Mouse (Mus musculus): ENCODE measurements at regions not wholly inside any gene's neighbourhood (a gene's known extent, or its start where the extent isn't known, plus 50 kb on each side); places are given as distances from the start of the nearest gene placed in this dataset.

GRCm38 (mm10) chr8:116452806-116453205 lies 52.0 kb upstream of the Dynlrb2 start:
- Histone ChIP-seq H3K36me3 (ENCODE audit: control insufficient read depth, insufficient read depth, low read length) (no peaks in the 10 kb centered on the region), H3K4me2 (ENCODE audit: low read length) (no peak overlapping the region), H3K27ac (ENCODE audit: low read depth) (no peak overlapping the region), H3K4me1 (replicated peaks; ENCODE audit: control insufficient read depth, insufficient read depth, low read length) (no peaks in the 10 kb centered on the region), H3K27me3 (replicated peaks; ENCODE audit: control insufficient read depth, insufficient read depth, low read length) (no peaks in the 10 kb centered on the region), H3K4me3 (ENCODE audit: low read depth, low read length) (no peak overlapping the region), H3K9ac (ENCODE audit: low read length) (no peak overlapping the region), H3K9me3 (ENCODE audit: control insufficient read depth, low read length) (no peaks in the 10 kb centered on the region)
- WGBS = 74% methylated on average over 3 of the region's 3 CpGs
- ATAC-seq (replicated peaks; ENCODE audit: low FRiP score, low TSS enrichment, low read depth) (no peak), DNase-seq (ENCODE audit: low spot score) (no peak)

- ATAC-seq (replicated peaks; ENCODE audit: low FRiP score, low TSS enrichment, low read depth) = no peak
- 82% methylated on average over 3 of the region's 3 CpGs for WGBS
- no peak overlapping the region for H3K9ac ChIP-seq (ENCODE audit: low read length)
- no peaks in the 10 kb centered on the region for H3K36me3 ChIP-seq (ENCODE audit: control insufficient read depth, insufficient read depth, low read length)
- H3K27ac ChIP-seq (ENCODE audit: low read depth) = no peak overlapping the region
- no peaks in the 10 kb centered on the region for H3K4me1 ChIP-seq (replicated peaks; ENCODE audit: control insufficient read depth, insufficient read depth, low read length)
- DNase-seq (ENCODE audit: low spot score) = no peak
- H3K4me2 ChIP-seq (ENCODE audit: low read length) = no peak overlapping the region
- no peaks in the 10 kb centered on the region for H3K27me3 ChIP-seq (replicated peaks; ENCODE audit: control insufficient read depth, insufficient read depth, low read length)
- no peak overlapping the region for H3K4me3 ChIP-seq (ENCODE audit: low read depth, low read length)
- H3K9me3 ChIP-seq (ENCODE audit: control insufficient read depth, low read length) = no peaks in the 10 kb centered on the region
These were observed 53.4 kb upstream of the Dynlrb2 start for GRCm38 (mm10) chr8:116451397-116451796.

GRCm38 (mm10) chr8:116447452-116447851 lies 57.3 kb upstream of the Dynlrb2 start:
- WGBS = 64% methylated on average over 2 of the region's 2 CpGs
- peaks cover 3% of the 10 kb centered on the region; the same call in 1 of the 2 replicates for H3K9me3 ChIP-seq (ENCODE audit: control insufficient read depth, low read length)

GRCm38 (mm10) chr8:116442827-116443226 lies 61.9 kb upstream of the Dynlrb2 start:
- DNase-seq (ENCODE audit: low spot score) (no peak), ATAC-seq (replicated peaks; ENCODE audit: low FRiP score, low TSS enrichment, low read depth) (no peak)
- 42% methylated on average over 2 of the region's 2 CpGs for WGBS
- H3K4me1 ChIP-seq (replicated peaks; ENCODE audit: control insufficient read depth, insufficient read depth, low read length) = no peaks in the 10 kb centered on the region
- H3K4me3 ChIP-seq (ENCODE audit: low read depth, low read length) = no peak overlapping the region
- peaks cover 3% of the 10 kb centered on the region; the same call in 1 of the 2 replicates for H3K9me3 ChIP-seq (ENCODE audit: control insufficient read depth, low read length)
- no peaks in the 10 kb centered on the region for H3K27me3 ChIP-seq (replicated peaks; ENCODE audit: control insufficient read depth, insufficient read depth, low read length)
- no peak overlapping the region for H3K9ac ChIP-seq (ENCODE audit: low read length)
- H3K4me2 ChIP-seq (ENCODE audit: low read length) = no peak overlapping the region
- H3K36me3 ChIP-seq (ENCODE audit: control insufficient read depth, insufficient read depth, low read length) = no peaks in the 10 kb centered on the region
- no peak overlapping the region for H3K27ac ChIP-seq (ENCODE audit: low read depth)

More at GRCm38 (mm10) chr8:116447452-116447851, 57.3 kb upstream of the Dynlrb2 start:
- H3K9ac ChIP-seq (ENCODE audit: low read length) = no peak overlapping the region
- DNase-seq (ENCODE audit: low spot score) = no peak
- H3K27ac ChIP-seq (ENCODE audit: low read depth) = no peak overlapping the region
- H3K4me3 ChIP-seq (ENCODE audit: low read depth, low read length) = no peak overlapping the region
- H3K27me3 ChIP-seq (replicated peaks; ENCODE audit: control insufficient read depth, insufficient read depth, low read length) = no peaks in the 10 kb centered on the region
- no peaks in the 10 kb centered on the region for H3K36me3 ChIP-seq (ENCODE audit: control insufficient read depth, insufficient read depth, low read length)
- no peak for ATAC-seq (replicated peaks; ENCODE audit: low FRiP score, low TSS enrichment, low read depth)
- H3K4me1 ChIP-seq (replicated peaks; ENCODE audit: control insufficient read depth, insufficient read depth, low read length) = no peaks in the 10 kb centered on the region
- no peak overlapping the region for H3K4me2 ChIP-seq (ENCODE audit: low read length)

- DNase-seq (ENCODE audit: low spot score) (peak; percentile 91), ATAC-seq (replicated peaks; ENCODE audit: low FRiP score, low TSS enrichment, low read depth) (no peak)
These were observed 65.9 kb upstream of the Dynlrb2 start for GRCm38 (mm10) chr8:116438895-116439294.

GRCm38 (mm10) chr8:116435268-116435980 lies 69.3 kb upstream of the Dynlrb2 start:
- WGBS = 31% methylated on average over 15 of the region's 15 CpGs
- H3K36me3 ChIP-seq (ENCODE audit: control insufficient read depth, insufficient read depth, low read length) = no peaks in the 10 kb centered on the region
- no peak overlapping the region for H3K4me3 ChIP-seq (ENCODE audit: low read depth, low read length)
- H3K27ac ChIP-seq (ENCODE audit: low read depth) = no peak overlapping the region
- ATAC-seq (replicated peaks; ENCODE audit: low FRiP score, low TSS enrichment, low read depth) (no peak), DNase-seq (ENCODE audit: low spot score) (no peak)
- no peak overlapping the region for H3K9ac ChIP-seq (ENCODE audit: low read length)
- H3K9me3 ChIP-seq (ENCODE audit: control insufficient read depth, low read length) = no peaks in the 10 kb centered on the region
- no peaks in the 10 kb centered on the region for H3K27me3 ChIP-seq (replicated peaks; ENCODE audit: control insufficient read depth, insufficient read depth, low read length)
- no peak overlapping the region for H3K4me2 ChIP-seq (ENCODE audit: low read length)
- 0 out of 2 replicates have a peak, but pooled peaks cover 3% of the 10 kb centered on the region for H3K4me1 ChIP-seq (replicated peaks; ENCODE audit: control insufficient read depth, insufficient read depth, low read length)

More at GRCm38 (mm10) chr8:116438895-116439294, 65.9 kb upstream of the Dynlrb2 start:
- no peaks in the 10 kb centered on the region for H3K27me3 ChIP-seq (replicated peaks; ENCODE audit: control insufficient read depth, insufficient read depth, low read length)
- H3K36me3 ChIP-seq (ENCODE audit: control insufficient read depth, insufficient read depth, low read length) = no peaks in the 10 kb centered on the region
- H3K9me3 ChIP-seq (ENCODE audit: control insufficient read depth, low read length) = no peaks in the 10 kb centered on the region
- no peak overlapping the region for H3K4me2 ChIP-seq (ENCODE audit: low read length)
- H3K9ac ChIP-seq (ENCODE audit: low read length) = no peak overlapping the region
- 12% methylated on average over 7 of the region's 7 CpGs for WGBS
- no peak overlapping the region for H3K27ac ChIP-seq (ENCODE audit: low read depth)
- no peak overlapping the region for H3K4me3 ChIP-seq (ENCODE audit: low read depth, low read length)
- 0 out of 2 replicates have a peak, but pooled peaks cover 3% of the 10 kb centered on the region for H3K4me1 ChIP-seq (replicated peaks; ENCODE audit: control insufficient read depth, insufficient read depth, low read length)

- Histone ChIP-seq H3K9me3 (ENCODE audit: control insufficient read depth, low read length) (no peaks in the 10 kb centered on the region), H3K4me2 (ENCODE audit: low read length) (no peak overlapping the region), H3K27ac (ENCODE audit: low read depth) (no peak overlapping the region), H3K9ac (ENCODE audit: low read length) (no peak overlapping the region), H3K27me3 (replicated peaks; ENCODE audit: control insufficient read depth, insufficient read depth, low read length) (no peaks in the 10 kb centered on the region), H3K36me3 (ENCODE audit: control insufficient read depth, insufficient read depth, low read length) (no peaks in the 10 kb centered on the region), H3K4me3 (ENCODE audit: low read depth, low read length) (no peak overlapping the region), H3K4me1 (replicated peaks; ENCODE audit: control insufficient read depth, insufficient read depth, low read length) (0 out of 2 replicates have a peak, but pooled peaks cover 2% of the 10 kb centered on the region)
- 70% methylated on average over 5 of the region's 5 CpGs for WGBS
- DNase-seq (ENCODE audit: low spot score) (no peak), ATAC-seq (replicated peaks; ENCODE audit: low FRiP score, low TSS enrichment, low read depth) (no peak)
These were observed 74.7 kb upstream of the Dynlrb2 start for GRCm38 (mm10) chr8:116430051-116430450.

- 78% methylated on average over 6 of the region's 6 CpGs for WGBS
- Histone ChIP-seq H3K9me3 (ENCODE audit: control insufficient read depth, low read length) (no peaks in the 10 kb centered on the region), H3K4me2 (ENCODE audit: low read length) (no peak overlapping the region), H3K9ac (ENCODE audit: low read length) (no peak overlapping the region), H3K36me3 (ENCODE audit: control insufficient read depth, insufficient read depth, low read length) (no peaks in the 10 kb centered on the region), H3K4me3 (ENCODE audit: low read depth, low read length) (no peak overlapping the region), H3K4me1 (replicated peaks; ENCODE audit: control insufficient read depth, insufficient read depth, low read length) (no peaks in the 10 kb centered on the region), H3K27me3 (replicated peaks; ENCODE audit: control insufficient read depth, insufficient read depth, low read length) (no peaks in the 10 kb centered on the region), H3K27ac (ENCODE audit: low read depth) (no peak overlapping the region)
- DNase-seq (ENCODE audit: low spot score) (no peak), ATAC-seq (replicated peaks; ENCODE audit: low FRiP score, low TSS enrichment, low read depth) (no peak)
These were observed 75.1 kb upstream of the Dynlrb2 start for GRCm38 (mm10) chr8:116429649-116430048.

- Histone ChIP-seq H3K4me1 (replicated peaks; ENCODE audit: control insufficient read depth, insufficient read depth, low read length) (no peaks in the 10 kb centered on the region), H3K9ac (ENCODE audit: low read length) (no peak overlapping the region), H3K4me2 (ENCODE audit: low read length) (no peak overlapping the region), H3K27me3 (replicated peaks; ENCODE audit: control insufficient read depth, insufficient read depth, low read length) (no peaks in the 10 kb centered on the region), H3K9me3 (ENCODE audit: control insufficient read depth, low read length) (0 out of 2 replicates have a peak, but pooled peaks cover 3% of the 10 kb centered on the region), H3K4me3 (ENCODE audit: low read depth, low read length) (no peak overlapping the region), H3K36me3 (ENCODE audit: control insufficient read depth, insufficient read depth, low read length) (no peaks in the 10 kb centered on the region), H3K27ac (ENCODE audit: low read depth) (no peak overlapping the region)
- 80% methylated on average over 6 of the region's 6 CpGs for WGBS
- ATAC-seq (replicated peaks; ENCODE audit: low FRiP score, low TSS enrichment, low read depth) (no peak), DNase-seq (ENCODE audit: low spot score) (no peak)
These were observed 81.9 kb upstream of the Dynlrb2 start for GRCm38 (mm10) chr8:116422826-116423225.
